Mouse (Mus musculus): ENCODE data around the gene Dcaf12l2. TPM values are rescaled to one million over a fixed set of nuclear protein-coding genes. Genes with fewer than 3 reads are reported as not detected.

The Dcaf12l2 gene
- not detected for polyA plus RNA-seq (2014; fragmentation: Illumina TruSeq; extraction: RNeasy Lipid Tissue Mini Kit (QIAGEN cat#74804); ENCODE audit: low read depth, low replicate concordance)

GRCm38 (mm10) chrX:44367646-44368521 lies at the start of gene Dcaf12l2:
TSS of gene Dcaf12l2 (minus strand) at chrX:44368342.

